Mouse (Mus musculus): ENCODE measurements around the gene Slc2a13. TPM values are rescaled to one million over a fixed set of nuclear protein-coding genes. Genes with fewer than 3 reads are reported as not detected.

Gene Slc2a13
- polyA plus RNA-seq, 1 experiment = not detected

GRCm38 (mm10) chr15:91360495-91360894, 212.6 kb downstream of the Slc2a13 start:
- no peak for TF ChIP-seq FLI1 (IDR thresholded peaks at IDR 0.05; ENCODE audit: low read length)
- no peak for TF ChIP-seq GATA1 (IDR thresholded peaks at IDR 0.05; ENCODE audit: borderline replicate concordance, low read length)
- no peak overlapping the region for H3K4me3 ChIP-seq (replicated peaks)
- H3K36me3 ChIP-seq (replicated peaks; ENCODE audit: low read length) = no peaks in the 10 kb centered on the region
- no peaks in the 10 kb centered on the region for H3K27me3 ChIP-seq (replicated peaks)
- peaks cover 25% of the 10 kb centered on the region for H3K9me3 ChIP-seq
- no peaks in the 10 kb centered on the region for H3K4me1 ChIP-seq

- H3K36me3 ChIP-seq (replicated peaks; ENCODE audit: low read length) = no peaks in the 10 kb centered on the region
Measured at GRCm38 (mm10) chr15:91351006-91351405, 222.1 kb downstream of the Slc2a13 start.

GRCm38 (mm10) chr15:91338350-91338749, 234.7 kb downstream of the Slc2a13 start:
- H3K27me3 ChIP-seq (replicated peaks) = no peaks in the 10 kb centered on the region
- H3K4me1 ChIP-seq = no peaks in the 10 kb centered on the region
- TF ChIP-seq FLI1 (IDR thresholded peaks at IDR 0.05; ENCODE audit: low read length) (no peak), GATA1 (IDR thresholded peaks at IDR 0.05; ENCODE audit: borderline replicate concordance, low read length) (no peak)
- no peaks in the 10 kb centered on the region for H3K36me3 ChIP-seq (replicated peaks; ENCODE audit: low read length)
- H3K4me3 ChIP-seq (replicated peaks) = no peak overlapping the region
- H3K9me3 ChIP-seq = peaks cover 6% of the 10 kb centered on the region

More at GRCm38 (mm10) chr15:91351006-91351405, 222.1 kb downstream of the Slc2a13 start:
- Histone ChIP-seq H3K4me1 (no peaks in the 10 kb centered on the region), H3K9me3 (peaks cover 26% of the 10 kb centered on the region), H3K27me3 (replicated peaks) (no peaks in the 10 kb centered on the region), H3K4me3 (replicated peaks) (no peak overlapping the region)
- TF ChIP-seq GATA1 (IDR thresholded peaks at IDR 0.05; ENCODE audit: borderline replicate concordance, low read length) (no peak), FLI1 (IDR thresholded peaks at IDR 0.05; ENCODE audit: low read length) (no peak)

- TF ChIP-seq GATA1 (IDR thresholded peaks at IDR 0.05; ENCODE audit: borderline replicate concordance, low read length) (no peak), FLI1 (IDR thresholded peaks at IDR 0.05; ENCODE audit: low read length) (no peak)
- H3K27me3 ChIP-seq (replicated peaks) = no peaks in the 10 kb centered on the region
- H3K4me3 ChIP-seq (replicated peaks) = no peak overlapping the region
- no peaks in the 10 kb centered on the region for H3K36me3 ChIP-seq (replicated peaks; ENCODE audit: low read length)
- H3K9me3 ChIP-seq = peaks cover 11% of the 10 kb centered on the region
- no peaks in the 10 kb centered on the region for H3K4me1 ChIP-seq
Measured at GRCm38 (mm10) chr15:91334416-91334900, 238.6 kb downstream of the Slc2a13 start.

GRCm38 (mm10) chr15:91327748-91328147, 245.3 kb downstream of the Slc2a13 start:
- H3K27me3 ChIP-seq (replicated peaks) = no peaks in the 10 kb centered on the region
- H3K4me3 ChIP-seq (replicated peaks) = no peak overlapping the region
- peaks cover 9% of the 10 kb centered on the region; the same call in 1 of the 2 replicates for H3K9me3 ChIP-seq

GRCm38 (mm10) chr15:91327023-91327422, 246.0 kb downstream of the Slc2a13 start:
- Histone ChIP-seq H3K4me3 (replicated peaks) (no peak overlapping the region), H3K9me3 (peaks cover 8% of the 10 kb centered on the region; the same call in 1 of the 2 replicates), H3K4me1 (no peaks in the 10 kb centered on the region), H3K27me3 (replicated peaks) (no peaks in the 10 kb centered on the region), H3K36me3 (replicated peaks; ENCODE audit: low read length) (no peaks in the 10 kb centered on the region)
- TF ChIP-seq FLI1 (IDR thresholded peaks at IDR 0.05; ENCODE audit: low read length) (no peak), GATA1 (IDR thresholded peaks at IDR 0.05; ENCODE audit: borderline replicate concordance, low read length) (no peak)

More at GRCm38 (mm10) chr15:91327748-91328147, 245.3 kb downstream of the Slc2a13 start:
- no peaks in the 10 kb centered on the region for H3K4me1 ChIP-seq
- no peaks in the 10 kb centered on the region for H3K36me3 ChIP-seq (replicated peaks; ENCODE audit: low read length)
- TF ChIP-seq FLI1 (IDR thresholded peaks at IDR 0.05; ENCODE audit: low read length) (no peak), GATA1 (IDR thresholded peaks at IDR 0.05; ENCODE audit: borderline replicate concordance, low read length) (no peak)

- Histone ChIP-seq H3K27me3 (replicated peaks) (no peaks in the 10 kb centered on the region), H3K4me1 (no peaks in the 10 kb centered on the region), H3K4me3 (replicated peaks) (no peak overlapping the region), H3K9me3 (peaks cover 1% of the 10 kb centered on the region; the same call in 1 of the 2 replicates), H3K36me3 (replicated peaks; ENCODE audit: low read length) (no peaks in the 10 kb centered on the region)
- TF ChIP-seq GATA1 (IDR thresholded peaks at IDR 0.05; ENCODE audit: borderline replicate concordance, low read length) (no peak), FLI1 (IDR thresholded peaks at IDR 0.05; ENCODE audit: low read length) (no peak)
Measured at GRCm38 (mm10) chr15:91319376-91319775, 253.7 kb downstream of the Slc2a13 start.

GRCm38 (mm10) chr15:91316964-91317363, 256.1 kb downstream of the Slc2a13 start:
- Histone ChIP-seq H3K4me1 (no peaks in the 10 kb centered on the region), H3K9me3 (peaks cover 6% of the 10 kb centered on the region), H3K4me3 (replicated peaks) (no peak overlapping the region), H3K36me3 (replicated peaks; ENCODE audit: low read length) (no peaks in the 10 kb centered on the region), H3K27me3 (replicated peaks) (no peaks in the 10 kb centered on the region)
- TF ChIP-seq FLI1 (IDR thresholded peaks at IDR 0.05; ENCODE audit: low read length) (no peak), GATA1 (IDR thresholded peaks at IDR 0.05; ENCODE audit: borderline replicate concordance, low read length) (no peak)

- TF ChIP-seq GATA1 (IDR thresholded peaks at IDR 0.05; ENCODE audit: borderline replicate concordance, low read length) = no peak
- no peak for TF ChIP-seq FLI1 (IDR thresholded peaks at IDR 0.05; ENCODE audit: low read length)
- peaks cover 8% of the 10 kb centered on the region for H3K9me3 ChIP-seq
- H3K36me3 ChIP-seq (replicated peaks; ENCODE audit: low read length) = no peaks in the 10 kb centered on the region
- no peak overlapping the region for H3K4me3 ChIP-seq (replicated peaks)
- H3K4me1 ChIP-seq = no peaks in the 10 kb centered on the region
- no peaks in the 10 kb centered on the region for H3K27me3 ChIP-seq (replicated peaks)
Measured at GRCm38 (mm10) chr15:91314402-91315318, 258.4 kb downstream of the Slc2a13 start.

GRCm38 (mm10) chr15:91304296-91304852, 268.7 kb downstream of the Slc2a13 start:
- TF ChIP-seq FLI1 (IDR thresholded peaks at IDR 0.05; ENCODE audit: low read length) = no peak
- TF ChIP-seq GATA1 (IDR thresholded peaks at IDR 0.05; ENCODE audit: borderline replicate concordance, low read length) = no peak
- Histone ChIP-seq H3K4me1 (no peaks in the 10 kb centered on the region), H3K4me3 (replicated peaks) (no peak overlapping the region), H3K9me3 (no peaks in the 10 kb centered on the region), H3K36me3 (replicated peaks; ENCODE audit: low read length) (no peaks in the 10 kb centered on the region), H3K27me3 (replicated peaks) (no peaks in the 10 kb centered on the region)
